Comparison of ENCODE assay signal across 10 mouse cellular contexts in the genomic region with DNA sequence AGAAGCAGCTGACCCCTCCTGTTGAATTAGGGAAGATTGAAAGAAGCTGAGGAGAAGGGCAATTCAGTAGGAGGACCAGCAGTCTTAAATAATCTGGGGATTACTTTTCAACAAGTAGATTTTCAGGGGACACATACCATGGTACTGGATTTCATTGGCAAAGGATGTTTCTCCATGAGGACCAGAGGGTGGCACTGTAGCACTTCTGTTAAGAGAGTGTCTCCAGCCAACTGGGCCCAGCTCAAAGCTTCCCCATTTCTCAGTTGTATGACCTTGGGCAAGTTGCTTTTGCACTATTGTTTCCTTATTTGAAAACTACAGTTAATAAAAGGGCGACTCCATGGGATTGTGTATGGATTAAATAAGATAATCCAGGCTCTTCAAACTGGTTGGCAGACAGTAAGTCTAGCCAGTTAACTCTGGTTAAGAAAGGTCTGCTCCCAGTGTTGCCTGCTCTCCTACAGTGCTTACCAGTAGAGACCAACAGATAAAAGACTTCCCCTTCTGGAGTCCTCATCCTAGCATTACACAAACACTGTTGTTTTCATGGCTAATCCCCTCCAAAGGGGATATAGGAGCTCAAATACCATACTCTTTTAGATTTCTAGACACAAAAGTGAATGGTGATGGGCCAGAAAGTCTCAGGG.
DNase-seq lines count a peak whose midpoint lies in the region; ATAC-seq and TF ChIP-seq lines count a peak whose summit lies in the region.
"Had no signal": no experiment of that assay in that cellular context is flagged by ENCODE, and none has a peak within 500 bp of the region (broad histone marks: within the 10 kb centered on the region; RNA-seq: fewer than 3 reads in every experiment).

No protein-coding gene starts in this region.

- no peaks in the 10 kb centered on the region for H3K27me3 ChIP-seq in heart, postnatal 0 days (ENCODE audit: control insufficient read depth, insufficient read depth, low read length)
- no peaks in the 10 kb centered on the region for H3K27me3 ChIP-seq in midbrain, embryonic 14.5 days (ENCODE audit: control insufficient read depth, insufficient read depth, low read length)
- H3K27me3 ChIP-seq: embryonic facial prominence, embryonic 15.5 days; lung, embryonic 15.5 days had no signal

- no peaks in the 10 kb centered on the region for H3K36me3 ChIP-seq in heart, postnatal 0 days (replicated peaks; ENCODE audit: control insufficient read depth, insufficient read depth, low read length)
- H3K36me3 ChIP-seq in midbrain, embryonic 14.5 days (ENCODE audit: control insufficient read depth, insufficient read depth, low read length) = no peaks in the 10 kb centered on the region
- H3K36me3 ChIP-seq: embryonic facial prominence, embryonic 15.5 days; lung, embryonic 15.5 days had no signal

- no peak overlapping the region for H3K4me2 ChIP-seq in heart, postnatal 0 days (ENCODE audit: low read depth, low read length)
- no peak overlapping the region for H3K4me2 ChIP-seq in midbrain, embryonic 14.5 days (ENCODE audit: low read length)
- H3K4me2 ChIP-seq: embryonic facial prominence, embryonic 15.5 days; lung, embryonic 15.5 days had no signal

- H3K4me3 ChIP-seq in cortical plate, adult 2 months (ENCODE audit: insufficient read depth, low read length) = no peak overlapping the region
- H3K4me3 ChIP-seq in heart, postnatal 0 days (ENCODE audit: low read depth, low read length) = no peak overlapping the region
- H3K4me3 ChIP-seq in midbrain, embryonic 14.5 days (replicated peaks; ENCODE audit: low read depth, low read length) = no peak overlapping the region
- H3K4me3 ChIP-seq: embryonic facial prominence, embryonic 15.5 days; lung, embryonic 15.5 days had no signal

- peak; percentile 73 for TF ChIP-seq CTCF in cortical plate, adult 2 months (IDR thresholded peaks at IDR 0.05; ENCODE audit: extremely low read depth, insufficient read depth, low read length)
- peak; percentile 69 for TF ChIP-seq CTCF in heart, postnatal 0 days (IDR thresholded peaks at IDR 0.05; ENCODE audit: low read depth)

- no peak overlapping the region for H3K9ac ChIP-seq in heart, postnatal 0 days (replicated peaks; ENCODE audit: low read depth, low read length)
- no peak overlapping the region for H3K9ac ChIP-seq in midbrain, embryonic 14.5 days (replicated peaks; ENCODE audit: low read length)
- H3K9ac ChIP-seq: embryonic facial prominence, embryonic 15.5 days; lung, embryonic 15.5 days had no signal

- no peaks in the 10 kb centered on the region for H3K4me1 ChIP-seq in cortical plate, adult 2 months (ENCODE audit: control insufficient read depth, insufficient read depth, low read length)
- H3K4me1 ChIP-seq in heart, postnatal 0 days (ENCODE audit: control insufficient read depth, insufficient read depth) = no peaks in the 10 kb centered on the region
- no peaks in the 10 kb centered on the region for H3K4me1 ChIP-seq in midbrain, embryonic 14.5 days (ENCODE audit: control insufficient read depth, insufficient read depth, low read length)
- H3K4me1 ChIP-seq: embryonic facial prominence, embryonic 15.5 days; lung, embryonic 15.5 days had no signal

- no peaks in the 10 kb centered on the region for H3K9me3 ChIP-seq in heart, postnatal 0 days (replicated peaks; ENCODE audit: control insufficient read depth, low read length)
- H3K9me3 ChIP-seq in midbrain, embryonic 14.5 days (ENCODE audit: control insufficient read depth, low read length) = no peaks in the 10 kb centered on the region
- H3K9me3 ChIP-seq: embryonic facial prominence, embryonic 15.5 days; lung, embryonic 15.5 days had no signal

- H3K27ac ChIP-seq in cortical plate, adult 2 months (ENCODE audit: insufficient read depth, low read length) = no peak overlapping the region
- H3K27ac ChIP-seq in heart, postnatal 0 days (ENCODE audit: low read depth) = no peak overlapping the region
- no peak overlapping the region for H3K27ac ChIP-seq in midbrain, embryonic 14.5 days (replicated peaks; ENCODE audit: low read depth, low read length)
- H3K27ac ChIP-seq: embryonic facial prominence, embryonic 15.5 days; lung, embryonic 15.5 days had no signal

- ATAC-seq in heart, postnatal 0 days (ENCODE audit: insufficient read depth, low read depth) = peak; percentile 58; the same call in 1 of the 2 replicates
- peak; percentile 53; the same call in 1 of the 2 replicates for ATAC-seq in midbrain, embryonic 14.5 days (ENCODE audit: low FRiP score, low TSS enrichment)

- peak; percentile 13 for DNase-seq in ovary, postnatal 36 days (ENCODE audit: low spot score)
- no peak for DNase-seq in ovary, postnatal 10 days (ENCODE audit: low spot score)
- DNase-seq in heart, postnatal 0 days (ENCODE audit: low spot score) = peak; percentile 74
- DNase-seq in kidney, postnatal 14 days = peak; percentile 54
- DNase-seq in midbrain, embryonic 14.5 days = peak; percentile 83
- DNase-seq in thymus, postnatal 25 days = no peak
- DNase-seq in cerebellum, postnatal 36 days = no peak

- TF ChIP-seq POLR2A in cortical plate, adult 2 months (IDR thresholded peaks at IDR 0.05; ENCODE audit: extremely low read depth, insufficient read depth, low read length) = no peak

- WGBS in heart, postnatal 0 days = 18% methylated on average over 1 of the region's 1 CpGs
- WGBS in midbrain, embryonic 14.5 days = 24% methylated on average over 1 of the region's 1 CpGs

- no peak for TF ChIP-seq EP300 in heart, postnatal 0 days (IDR thresholded peaks at IDR 0.05; ENCODE audit: low read depth)

Comparison
In these comparisons a context has a peak if more than half of its experiments do, and no peak if none do; other contexts are left out.
1. DNase-seq: peak in ovary, postnatal 36 days (single experiment), heart, postnatal 0 days (single experiment), kidney, postnatal 14 days (single experiment) and midbrain, embryonic 14.5 days (single experiment); none in ovary, postnatal 10 days (single experiment), thymus, postnatal 25 days (single experiment) and cerebellum, postnatal 36 days (0 of 2).